Mouse (Mus musculus): ENCODE results near the gene Tac2.

DNA sequence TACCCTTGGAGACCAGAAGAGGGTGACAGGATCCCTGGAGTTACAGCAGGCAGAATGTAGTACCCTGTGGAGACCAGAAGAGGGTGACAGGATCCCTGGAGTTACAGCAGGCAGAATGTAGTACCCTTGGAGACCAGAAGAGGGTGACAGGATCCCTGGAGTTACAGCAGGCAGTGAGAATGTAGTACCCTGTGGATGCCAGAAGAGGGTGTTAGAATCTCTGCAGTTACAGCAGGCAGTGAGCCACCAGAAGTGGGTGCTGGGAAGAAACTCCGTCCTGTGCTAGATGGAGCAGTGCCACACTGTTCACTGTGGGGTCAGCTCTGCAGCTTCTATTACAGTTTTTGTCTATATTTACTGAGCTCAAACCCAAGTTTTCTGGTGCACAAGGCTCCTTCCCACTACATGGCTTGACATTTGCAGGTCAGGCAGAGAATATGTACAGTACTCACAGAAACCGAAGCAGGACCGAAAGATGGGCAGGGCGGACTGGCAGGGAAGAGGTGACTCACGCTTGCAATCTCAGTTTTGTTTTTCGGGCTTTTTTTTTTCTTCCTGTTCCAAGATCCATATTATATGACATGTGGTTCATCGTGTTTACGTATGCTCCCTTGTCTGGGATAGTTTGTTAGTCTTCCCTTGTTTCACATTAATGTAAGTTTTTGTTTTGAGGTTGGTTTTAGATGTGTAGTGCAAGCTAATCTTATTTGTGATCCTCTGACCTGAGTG is 49.3 kb upstream of the Tac2 start:
- TF ChIP-seq CTCF (conservative IDR thresholded peaks at IDR 0.05; ENCODE audit: low read length) = peak; percentile 100
- no peak for TF ChIP-seq NANOG (IDR thresholded peaks at IDR 0.05; ENCODE audit: borderline replicate concordance, low read length)
- TF ChIP-seq POU5F1 (IDR thresholded peaks at IDR 0.05; ENCODE audit: borderline replicate concordance, low read length) = no peak

Measured in E14TG2a.4 (cell line).